Mouse (Mus musculus): Measurements from ENCODE around the gene Rps6kb1. TPM values are rescaled to one million over a fixed set of nuclear protein-coding genes. Genes with fewer than 3 reads are reported as not detected.
A peak's percentile ranks its signal among the peaks of the same experiment; 100 is the strongest.

Gene Rps6kb1
- total and polyA plus RNA-seq, 3 experiments = 45.2 to 110 (median 76.9) TPM

DNA sequence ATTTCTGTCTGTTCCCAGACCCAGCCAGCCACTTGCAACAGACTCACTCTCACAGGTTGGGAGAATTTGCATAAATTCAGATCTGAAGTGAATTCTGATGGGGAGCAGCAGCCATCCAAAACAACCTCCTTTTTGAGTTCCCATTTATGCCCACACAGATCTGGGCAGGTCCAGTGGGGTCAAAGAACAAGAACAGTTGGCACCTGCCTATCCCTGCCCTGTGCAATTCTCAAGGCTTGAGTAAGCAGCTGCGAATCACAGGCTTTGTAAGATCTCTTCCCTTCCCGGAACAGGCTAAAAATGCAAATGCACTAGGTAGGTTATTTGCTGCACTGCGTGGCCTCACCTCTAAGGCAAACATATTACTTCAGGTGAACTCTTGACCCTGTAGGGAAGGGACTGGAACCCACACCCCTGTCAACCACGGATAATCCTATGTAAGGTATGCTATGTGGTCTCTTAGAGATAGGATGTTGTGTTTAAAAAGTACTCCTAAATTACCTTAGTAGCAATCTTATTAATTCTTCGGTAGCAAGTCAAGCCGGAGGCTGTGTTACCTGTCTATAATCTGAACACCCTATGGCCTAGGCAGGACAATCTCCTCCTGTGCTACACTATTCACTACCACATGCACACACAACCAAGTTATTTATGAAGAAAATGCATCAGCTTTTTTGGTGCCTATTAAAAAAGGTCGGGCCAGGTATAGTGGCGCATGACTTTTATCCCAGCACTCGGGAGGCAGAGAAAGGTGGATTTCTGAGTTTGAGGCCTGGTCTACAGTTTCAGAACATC, 35.9 kb upstream of the Rps6kb1 start (continued):
- TF ChIP-seq TBP (conservative IDR thresholded peaks at IDR 0.05; ENCODE audit: low read depth, low read length) = no peak; the same call in 1 of the 2 replicates

DNA sequence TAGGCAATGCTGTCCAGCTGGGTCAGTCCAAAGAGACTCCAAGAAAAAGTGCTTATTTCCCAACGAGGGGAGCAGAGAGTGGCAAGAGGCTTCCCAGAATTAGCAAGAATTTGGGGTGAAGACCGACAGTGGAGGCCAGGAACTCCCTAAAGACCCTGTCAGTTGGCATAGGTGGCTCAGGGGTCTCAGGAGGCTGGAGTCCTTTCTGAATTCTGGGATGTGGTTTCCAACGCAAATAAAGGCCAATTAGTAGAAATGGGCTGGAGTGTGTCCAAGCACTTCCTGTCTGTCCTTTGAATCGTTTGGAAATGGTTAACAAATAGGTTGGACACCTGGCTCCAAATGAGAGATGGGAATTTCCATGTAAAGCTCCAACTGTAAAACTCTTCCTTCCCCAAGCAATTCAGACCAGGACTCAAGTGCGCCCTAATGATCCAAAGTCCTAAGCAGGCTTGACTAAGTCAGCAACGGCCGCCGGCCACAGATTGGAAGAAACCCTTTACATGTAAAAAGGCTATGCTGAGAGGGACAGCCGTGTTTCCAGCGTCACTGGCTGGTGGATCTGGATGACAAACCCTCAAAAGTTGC, 35.2 kb upstream of the Rps6kb1 start:
- Histone ChIP-seq H3K79me2 (replicated peaks; ENCODE audit: control insufficient read depth, extremely low read depth, insufficient read depth, poor library complexity, severe bottlenecking) (peaks cover 8% of the 10 kb centered on the region), H3K27me3 (replicated peaks) (no peaks in the 10 kb centered on the region), H3K4me3 (replicated peaks in 1 of 3; ENCODE audit: low read depth in 2 of 3, low read length in 2 of 3, poor library complexity in 1 of 3) (peak overlapping the region in 2 of 3 experiments; percentile 1 to 16), H3K4me1 (ENCODE audit: control insufficient read depth in 1 of 2, insufficient read depth in 2 of 2) (peaks cover 32 to 77% of the 10 kb centered on the region in 2 experiments), H3K9ac (ENCODE audit: insufficient read depth, low read depth) (peak overlapping the region; percentile 99), H3K4me2 (ENCODE audit: insufficient read depth, low read depth, poor library complexity, severe bottlenecking) (peak overlapping the region; percentile 86), H3K9me3 (replicated peaks; ENCODE audit: low read length) (no peaks in the 10 kb centered on the region), H3K36me3 (replicated peaks in 1 of 2; ENCODE audit: control insufficient read depth in 1 of 2, insufficient read depth in 1 of 2, low read length in 1 of 2) (peaks cover under 1 to 3% of the 10 kb centered on the region in 2 experiments), H3K27ac (ENCODE audit: insufficient read depth, low read depth) (peak overlapping the region; percentile 93)
- no peak for TF ChIP-seq ZNF384 (IDR thresholded peaks at IDR 0.05; ENCODE audit: low read depth, low read length)
- no peak for TF ChIP-seq ELF1 (IDR thresholded peaks at IDR 0.05; ENCODE audit: low read depth, low read length)
- TF ChIP-seq CHD1 (IDR thresholded peaks at IDR 0.05; ENCODE audit: low read depth, low read length) = 0 out of 2 replicates have a peak, but pooled peaks have one; percentile 74
- 0 out of 2 replicates have a peak, but pooled peaks have one; percentile 23 for TF ChIP-seq KAT2A (IDR thresholded peaks at IDR 0.05; ENCODE audit: insufficient replicate concordance, low read length)
- no peak for DNase-seq (ENCODE audit: extremely low read depth)
- dilution Hi-C loops (cut with MboI; ENCODE audit: extremely low pct_ligation_motif_present, extremely low pct_unique_long_range_greater_than_20kb, low sequenced_read_pairs) = no loop called here
- in situ Hi-C loops (cut with MboI; ENCODE audit: low pct_ligation_motif_present, low pct_unique_long_range_greater_than_20kb, low sequenced_read_pairs) = loop anchor here (5.0 to 10.0 kb wide), 3 partner anchors 42 to 425 kb away; no protein-coding TSS in a partner anchor

DNA sequence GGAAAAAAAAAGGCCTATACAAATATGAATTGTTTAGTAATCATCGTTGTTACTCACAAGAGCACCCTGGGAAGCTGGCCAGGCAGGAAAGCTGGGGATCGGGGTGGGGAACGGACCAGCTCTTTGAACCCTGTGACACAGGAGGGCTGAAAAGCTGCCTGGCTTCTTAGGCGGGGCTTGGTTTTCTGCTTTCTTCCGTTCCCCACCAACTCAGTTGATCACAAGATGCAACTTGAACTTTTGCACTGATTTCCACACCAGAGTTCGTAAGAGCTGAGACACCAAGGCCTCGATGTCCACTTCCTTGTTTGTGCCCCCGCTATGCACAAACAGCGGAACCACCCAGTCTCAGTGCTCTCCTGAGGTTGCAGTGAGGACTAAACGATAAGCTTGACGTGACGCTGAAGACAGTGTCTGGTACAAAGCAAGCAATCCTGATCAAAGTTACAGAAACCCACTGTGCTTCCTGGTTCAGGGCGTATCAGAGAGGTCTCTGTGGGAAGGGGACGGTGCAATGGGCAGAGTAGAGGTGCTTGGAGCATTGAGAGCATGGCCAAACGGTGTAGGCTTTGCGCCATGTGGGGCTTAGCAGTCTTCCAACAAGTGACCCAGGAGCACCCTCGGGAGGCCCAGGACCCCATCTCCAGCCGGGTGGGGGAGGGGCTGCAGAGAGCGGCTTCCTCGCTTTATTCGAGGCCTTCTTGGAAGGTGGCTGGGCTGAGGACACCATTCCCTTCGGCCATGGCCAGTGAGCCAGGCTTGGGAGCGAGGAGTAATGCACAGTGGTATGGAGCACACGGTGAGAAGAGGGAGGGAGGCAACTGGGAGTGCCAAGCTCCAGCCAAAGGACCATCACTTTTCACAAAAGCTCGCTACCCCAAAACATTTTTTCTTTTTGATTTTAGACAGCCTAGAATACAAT, 34.5 kb upstream of the Rps6kb1 start:
- peak overlapping the region; percentile 93 for H3K27ac ChIP-seq (ENCODE audit: insufficient read depth, low read depth)
- in situ Hi-C loops (cut with MboI; ENCODE audit: low pct_ligation_motif_present, low pct_unique_long_range_greater_than_20kb, low sequenced_read_pairs) = loop anchor here (5.0 to 10.0 kb wide), 2 partner anchors 73 to 426 kb away; no protein-coding TSS in a partner anchor
- TF ChIP-seq ETS1 (conservative IDR thresholded peaks at IDR 0.05; ENCODE audit: low read depth, low read length) = no peak; the same call in 1 of the 2 replicates
- peak; percentile 31; the same call in 1 of the 2 replicates for TF ChIP-seq MAX (IDR thresholded peaks at IDR 0.05; ENCODE audit: low read length)
- TF ChIP-seq SMC3 (IDR thresholded peaks at IDR 0.05; ENCODE audit: low read depth, low read length) = peak; percentile 2; the same call in 1 of the 2 replicates
- TF ChIP-seq CTCF (conservative IDR thresholded peaks at IDR 0.05 in 1 of 2, IDR thresholded peaks at IDR 0.05 in 1 of 2; ENCODE audit: low read depth in 2 of 2, low read length in 2 of 2) = no peak
- peak; percentile 92; the same call in 1 of the 2 replicates for TF ChIP-seq CHD1 (IDR thresholded peaks at IDR 0.05; ENCODE audit: low read depth, low read length)
- peak; percentile 59; the same call in 1 of the 2 replicates for TF ChIP-seq TCF12 (IDR thresholded peaks at IDR 0.05; ENCODE audit: low read depth, low read length)
- peak; percentile 84 for TF ChIP-seq UBTF (IDR thresholded peaks at IDR 0.05; ENCODE audit: low read depth, low read length)
- no peak for TF ChIP-seq KAT2A (IDR thresholded peaks at IDR 0.05; ENCODE audit: insufficient replicate concordance, low read length)
- TF ChIP-seq RAD21 (IDR thresholded peaks at IDR 0.05; ENCODE audit: low read depth, low read length) = no peak
- TF ChIP-seq USF1 (IDR thresholded peaks at IDR 0.05; ENCODE audit: low read depth, low read length) = no peak
- peak; percentile 51; the same call in 1 of the 2 replicates for TF ChIP-seq MYC (IDR thresholded peaks at IDR 0.05; ENCODE audit: low read depth, low read length)
- peak; percentile 43; the same call in 1 of the 2 replicates for TF ChIP-seq HCFC1 (IDR thresholded peaks at IDR 0.05; ENCODE audit: low read depth, low read length)
- TF ChIP-seq USF2 (conservative IDR thresholded peaks at IDR 0.05; ENCODE audit: low read depth, low read length) = no peak
- TF ChIP-seq ZNF384 (IDR thresholded peaks at IDR 0.05; ENCODE audit: low read depth, low read length) = no peak
- TF ChIP-seq RCOR1 (conservative IDR thresholded peaks at IDR 0.05; ENCODE audit: low read depth, low read length) = 0 out of 2 replicates have a peak, but pooled peaks have one; percentile 80
- TF ChIP-seq PAX5 (IDR thresholded peaks at IDR 0.05; ENCODE audit: low read length) = no peak
- no peak; the same call in 1 of the 2 replicates for TF ChIP-seq MAFK (IDR thresholded peaks at IDR 0.05; ENCODE audit: insufficient replicate concordance, low read length)
- TF ChIP-seq ZC3H11A (IDR thresholded peaks at IDR 0.05; ENCODE audit: low read depth, low read length) = no peak
- no peak for TF ChIP-seq GABPA (IDR thresholded peaks at IDR 0.05; ENCODE audit: insufficient replicate concordance, low read depth, low read length)
- peak; percentile 72; the same call in 1 of the 2 replicates for TF ChIP-seq POLR2AphosphoS2 (IDR thresholded peaks at IDR 0.05; ENCODE audit: low read depth, low read length)
- TF ChIP-seq ELF1 (IDR thresholded peaks at IDR 0.05; ENCODE audit: low read depth, low read length) = peak; percentile 89

More for the DNA sequence above, 34.5 kb upstream of the Rps6kb1 start:
- no peaks in the 10 kb centered on the region for H3K9me3 ChIP-seq (replicated peaks; ENCODE audit: low read length)
- peak overlapping the region; percentile 99 for H3K9ac ChIP-seq (ENCODE audit: insufficient read depth, low read depth)
- H3K36me3 ChIP-seq (replicated peaks in 1 of 2; ENCODE audit: control insufficient read depth in 1 of 2, insufficient read depth in 1 of 2, low read length in 1 of 2) = peaks cover 0 to 2% of the 10 kb centered on the region in 2 experiments
- H3K4me3 ChIP-seq (replicated peaks in 1 of 3; ENCODE audit: low read depth in 2 of 3, low read length in 2 of 3, poor library complexity in 1 of 3) = peak overlapping the region; percentile 3 to 6 (median 5)
- no peak for DNase-seq (ENCODE audit: extremely low read depth)
- peak overlapping the region; percentile 86 for H3K4me2 ChIP-seq (ENCODE audit: insufficient read depth, low read depth, poor library complexity, severe bottlenecking)
- no peaks in the 10 kb centered on the region for H3K27me3 ChIP-seq (replicated peaks)
- peaks cover 2% of the 10 kb centered on the region for H3K79me2 ChIP-seq (replicated peaks; ENCODE audit: control insufficient read depth, extremely low read depth, insufficient read depth, poor library complexity, severe bottlenecking)
- dilution Hi-C loops (cut with MboI; ENCODE audit: extremely low pct_ligation_motif_present, extremely low pct_unique_long_range_greater_than_20kb, low sequenced_read_pairs) = no loop called here
- H3K4me1 ChIP-seq (ENCODE audit: control insufficient read depth in 1 of 2, insufficient read depth in 2 of 2) = peaks cover 38 to 85% of the 10 kb centered on the region in 2 experiments
